Mouse (Mus musculus): ENCODE results near the gene Trim67. TPM values are rescaled to one million over a fixed set of nuclear protein-coding genes. Genes with fewer than 3 reads are reported as not detected.

Gene Trim67
- polyA plus RNA-seq, 1 experiment = 19.4 TPM

DNA sequence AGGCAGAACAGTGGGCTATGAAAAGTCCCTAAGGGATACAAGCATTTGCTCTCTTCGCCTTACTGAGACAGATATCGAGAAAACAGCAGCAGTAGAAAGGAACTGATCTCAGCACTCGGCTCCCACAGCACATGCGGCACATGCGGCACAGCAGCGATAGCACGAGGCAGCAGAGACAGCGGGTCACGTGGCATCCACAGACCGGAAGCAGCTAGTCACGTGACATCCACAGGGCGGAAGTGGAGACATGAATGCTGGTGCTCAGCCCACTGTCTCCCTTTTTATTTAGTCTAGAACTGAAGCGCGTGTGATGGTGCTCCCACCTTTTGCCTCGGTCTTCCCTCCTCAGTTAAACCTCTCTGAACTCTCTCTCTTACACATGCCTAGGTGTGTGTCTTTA lies 9.7 kb upstream of the Trim67 start:
- no peak overlapping the region for H3K27ac ChIP-seq (ENCODE audit: insufficient read depth, low read length)
- H3K4me1 ChIP-seq (ENCODE audit: control insufficient read depth, insufficient read depth, low read length) = peaks cover 16% of the 10 kb centered on the region; the same call in 1 of the 2 replicates
- DNase-seq = no peak
- H3K27me3 ChIP-seq (ENCODE audit: control insufficient read depth, insufficient read depth, low read length) = no peaks in the 10 kb centered on the region
- no peak overlapping the region for H3K4me3 ChIP-seq (replicated peaks; ENCODE audit: insufficient read depth, low read depth, low read length)
- TF ChIP-seq CTCF (IDR thresholded peaks at IDR 0.05; ENCODE audit: borderline replicate concordance, insufficient read depth, low read depth, low read length) (no peak), POLR2A (IDR thresholded peaks at IDR 0.05; ENCODE audit: borderline replicate concordance, insufficient read depth, low read length) (no peak)
- WGBS = 92% methylated on average over 15 of the region's 15 CpGs

DNA sequence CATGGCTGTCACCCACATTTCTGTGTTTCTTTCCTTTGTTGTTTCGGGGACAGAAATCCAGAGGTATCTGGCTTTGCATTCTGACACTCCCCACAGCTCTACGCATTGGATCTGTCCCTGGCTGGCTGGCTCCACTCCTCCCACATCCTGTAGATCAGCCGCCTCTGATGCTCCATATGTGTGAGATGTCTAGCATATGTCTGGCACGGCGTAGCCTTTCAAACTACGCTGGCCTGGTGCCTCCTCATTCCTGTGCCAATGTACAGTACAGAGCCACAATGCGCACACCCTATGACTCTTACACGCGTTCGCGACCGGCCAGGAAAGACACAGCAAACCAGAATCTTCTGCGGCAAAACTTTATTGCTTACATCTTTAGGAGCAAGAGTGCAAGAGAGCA lies 8.3 kb upstream of the Trim67 start:
- Histone ChIP-seq H3K27ac (ENCODE audit: insufficient read depth, low read length) (no peak overlapping the region), H3K4me1 (ENCODE audit: control insufficient read depth, insufficient read depth, low read length) (peaks cover 13% of the 10 kb centered on the region; the same call in 1 of the 2 replicates), H3K27me3 (ENCODE audit: control insufficient read depth, insufficient read depth, low read length) (no peaks in the 10 kb centered on the region), H3K4me3 (replicated peaks; ENCODE audit: insufficient read depth, low read depth, low read length) (no peak overlapping the region)
- DNase-seq = peak in 1 of 2 experiments; percentile 64
- TF ChIP-seq CTCF (IDR thresholded peaks at IDR 0.05; ENCODE audit: borderline replicate concordance, insufficient read depth, low read depth, low read length) (no peak), POLR2A (IDR thresholded peaks at IDR 0.05; ENCODE audit: borderline replicate concordance, insufficient read depth, low read length) (no peak)
- 20% methylated on average over 13 of the region's 13 CpGs for whole genome bisulfite sequencing

DNA sequence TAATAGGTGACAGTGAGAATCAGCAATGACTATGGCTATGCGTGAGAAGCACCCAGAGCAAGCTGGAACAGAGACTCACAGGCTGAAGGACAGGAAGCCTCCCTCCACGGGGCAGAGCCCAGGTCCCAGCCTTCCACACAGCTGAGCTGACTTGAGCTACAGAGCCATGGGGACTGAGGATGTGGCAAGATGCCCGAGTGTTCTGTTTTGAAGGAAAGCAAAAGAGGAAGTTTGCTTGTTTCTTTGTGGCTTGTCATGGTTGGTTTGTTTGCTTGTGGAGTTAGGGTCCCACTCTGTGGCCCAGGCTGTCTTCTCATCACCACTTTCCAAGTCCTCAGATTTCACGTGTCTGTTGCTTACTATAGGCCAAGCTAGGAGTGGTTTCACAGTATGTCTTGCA lies 2.2 kb upstream of the Trim67 start:
- Histone ChIP-seq H3K4me3 (replicated peaks; ENCODE audit: insufficient read depth, low read depth, low read length) (no peak overlapping the region), H3K4me1 (ENCODE audit: control insufficient read depth, insufficient read depth, low read length) (peaks cover 7% of the 10 kb centered on the region), H3K27me3 (ENCODE audit: control insufficient read depth, insufficient read depth, low read length) (no peaks in the 10 kb centered on the region), H3K27ac (ENCODE audit: insufficient read depth, low read length) (no peak overlapping the region)
- DNase-seq = no peak
- WGBS = 85% methylated on average over 4 of the region's 4 CpGs
- TF ChIP-seq CTCF (IDR thresholded peaks at IDR 0.05; ENCODE audit: borderline replicate concordance, insufficient read depth, low read depth, low read length) = no peak
- no peak for TF ChIP-seq POLR2A (IDR thresholded peaks at IDR 0.05; ENCODE audit: borderline replicate concordance, insufficient read depth, low read length)

DNA sequence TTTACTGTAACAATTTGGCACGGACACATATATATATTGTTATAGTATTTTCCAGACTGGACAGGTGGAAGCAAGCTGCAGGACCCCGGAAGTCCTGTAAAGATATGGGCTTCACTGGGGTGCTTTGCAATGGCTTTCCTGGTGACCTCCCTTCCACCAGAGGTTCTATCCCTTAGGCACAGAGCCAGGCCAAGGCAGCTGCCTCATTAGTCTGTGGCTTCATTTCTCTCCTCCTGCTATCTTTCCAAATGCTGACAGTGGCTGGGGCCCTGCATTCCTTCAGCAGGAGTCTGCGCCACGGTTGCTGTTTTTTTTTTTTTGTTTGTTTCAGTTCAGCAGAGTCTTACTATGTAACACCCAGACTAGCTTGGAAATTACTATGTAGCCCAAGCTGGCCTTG lies 1.1 kb upstream of the Trim67 start:
- Histone ChIP-seq H3K27ac (ENCODE audit: insufficient read depth, low read length) (peak overlapping the region; percentile 23; the same call in 1 of the 2 replicates), H3K27me3 (ENCODE audit: control insufficient read depth, insufficient read depth, low read length) (no peaks in the 10 kb centered on the region), H3K4me1 (ENCODE audit: control insufficient read depth, insufficient read depth, low read length) (peaks cover 11% of the 10 kb centered on the region), H3K4me3 (replicated peaks; ENCODE audit: insufficient read depth, low read depth, low read length) (peak overlapping the region; percentile 79)
- WGBS = 35% methylated on average over 4 of the region's 4 CpGs
- DNase-seq = no peak
- no peak for TF ChIP-seq POLR2A (IDR thresholded peaks at IDR 0.05; ENCODE audit: borderline replicate concordance, insufficient read depth, low read length)
- TF ChIP-seq CTCF (IDR thresholded peaks at IDR 0.05; ENCODE audit: borderline replicate concordance, insufficient read depth, low read depth, low read length) = no peak

DNA sequence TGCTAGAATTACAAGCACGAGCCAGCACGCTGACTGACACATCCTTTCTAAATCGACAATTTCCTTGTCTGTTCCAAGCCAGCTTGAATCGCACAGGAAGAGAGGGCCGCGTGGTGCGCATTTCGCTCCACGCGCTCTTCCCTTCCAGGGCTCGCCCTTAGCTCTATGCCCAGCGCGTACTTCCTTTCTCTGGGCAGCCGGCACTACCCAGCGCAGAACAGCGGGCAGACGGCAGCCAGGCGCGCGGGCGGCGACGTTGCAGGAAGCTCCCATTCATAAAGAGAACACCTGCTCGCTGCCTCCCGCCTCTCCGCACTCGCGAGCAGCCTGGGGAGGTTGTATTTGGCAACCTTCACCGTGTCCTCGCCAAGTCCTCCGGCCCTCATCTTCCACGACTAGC lies 706 bp upstream of the Trim67 start:
- H3K27ac ChIP-seq (ENCODE audit: insufficient read depth, low read length) = peak overlapping the region; percentile 23
- peak overlapping the region; percentile 79 for H3K4me3 ChIP-seq (replicated peaks; ENCODE audit: insufficient read depth, low read depth, low read length)
- no peak for TF ChIP-seq CTCF (IDR thresholded peaks at IDR 0.05; ENCODE audit: borderline replicate concordance, insufficient read depth, low read depth, low read length)
- TF ChIP-seq POLR2A (IDR thresholded peaks at IDR 0.05; ENCODE audit: borderline replicate concordance, insufficient read depth, low read length) = no peak
- peaks cover 11% of the 10 kb centered on the region for H3K4me1 ChIP-seq (ENCODE audit: control insufficient read depth, insufficient read depth, low read length)
- 1% methylated on average over 32 of the region's 32 CpGs for WGBS
- no peaks in the 10 kb centered on the region for H3K27me3 ChIP-seq (ENCODE audit: control insufficient read depth, insufficient read depth, low read length)
- DNase-seq = peak; percentile 79 to 80

DNA sequence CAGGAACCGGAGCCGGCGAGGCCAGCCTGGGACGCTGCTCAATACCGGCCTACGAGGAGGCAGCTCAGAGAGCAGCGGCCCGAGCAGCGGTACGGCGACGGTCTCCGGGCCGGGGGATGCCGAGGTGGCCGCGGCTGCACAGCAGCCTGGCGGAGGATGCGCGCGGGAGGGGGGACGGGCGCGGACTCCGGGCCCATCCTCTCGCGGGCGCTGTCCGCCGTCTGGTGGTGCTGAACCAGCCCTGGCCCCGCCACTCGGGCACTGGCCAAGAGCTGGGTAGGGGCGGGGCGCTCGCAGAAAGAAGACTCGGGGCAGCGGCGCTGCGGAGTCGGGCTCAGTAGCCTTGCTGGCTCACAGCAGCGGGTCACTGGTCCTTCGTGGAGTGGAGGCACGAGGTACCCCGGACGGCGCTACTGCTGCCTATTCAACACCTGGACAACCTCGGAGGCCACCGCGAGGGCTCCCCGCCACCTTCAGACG lies 320 bp downstream of the Trim67 start:
- Histone ChIP-seq H3K27me3 (ENCODE audit: control insufficient read depth, insufficient read depth, low read length) (no peaks in the 10 kb centered on the region), H3K4me1 (ENCODE audit: control insufficient read depth, insufficient read depth, low read length) (peaks cover 11% of the 10 kb centered on the region), H3K4me3 (replicated peaks; ENCODE audit: insufficient read depth, low read depth, low read length) (peak overlapping the region; percentile 79), H3K27ac (ENCODE audit: insufficient read depth, low read length) (peak overlapping the region; percentile 15)
- TF ChIP-seq POLR2A (IDR thresholded peaks at IDR 0.05; ENCODE audit: borderline replicate concordance, insufficient read depth, low read length) = 0 out of 2 replicates have a peak, but pooled peaks have one; percentile 43
- TF ChIP-seq CTCF (IDR thresholded peaks at IDR 0.05; ENCODE audit: borderline replicate concordance, insufficient read depth, low read depth, low read length) = no peak
- peak; percentile 83 to 85 for DNase-seq
- under 1% methylated on average over 51 of the region's 51 CpGs for WGBS

DNA sequence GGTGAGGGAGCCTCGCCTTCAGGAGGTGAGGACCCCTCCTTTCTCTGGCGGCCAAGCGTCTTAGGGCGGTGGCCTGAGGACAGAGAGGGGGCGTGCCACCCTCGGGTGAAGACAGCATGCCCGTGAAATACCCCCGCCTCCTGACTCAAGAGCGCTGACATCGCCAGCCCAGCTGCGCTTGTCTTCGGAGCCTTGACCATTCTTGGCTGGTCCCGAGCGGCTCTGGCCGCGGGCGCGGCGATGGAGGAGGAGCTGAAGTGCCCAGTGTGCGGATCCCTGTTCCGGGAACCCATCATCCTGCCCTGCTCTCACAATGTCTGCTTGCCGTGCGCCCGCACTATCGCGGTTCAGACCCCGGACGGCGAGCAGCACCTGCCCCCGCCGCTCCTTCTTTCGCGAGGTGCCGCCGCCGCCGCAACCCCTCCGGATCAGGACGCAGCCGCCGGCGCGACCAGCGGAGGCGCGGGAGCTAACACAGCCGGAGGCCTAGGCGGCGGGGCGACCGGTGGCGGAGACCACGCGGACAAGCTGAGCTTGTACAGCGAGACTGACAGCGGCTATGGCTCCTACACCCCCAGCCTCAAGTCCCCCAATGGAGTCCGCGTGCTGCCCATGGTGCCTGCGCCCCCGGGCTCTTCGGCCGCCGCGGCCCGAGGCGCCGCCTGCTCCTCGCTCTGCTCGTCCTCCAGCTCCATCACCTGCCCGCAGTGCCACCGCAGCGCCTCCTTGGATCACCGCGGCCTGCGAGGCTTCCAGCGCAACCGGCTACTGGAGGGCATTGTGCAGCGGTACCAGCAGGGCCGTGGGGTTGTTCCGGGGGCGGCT lies 981 bp downstream of the Trim67 start:
- Histone ChIP-seq H3K4me3 (replicated peaks; ENCODE audit: insufficient read depth, low read depth, low read length) (peak overlapping the region; percentile 79), H3K27ac (ENCODE audit: insufficient read depth, low read length) (peak overlapping the region; percentile 15), H3K27me3 (ENCODE audit: control insufficient read depth, insufficient read depth, low read length) (no peaks in the 10 kb centered on the region), H3K4me1 (ENCODE audit: control insufficient read depth, insufficient read depth, low read length) (peaks cover 11% of the 10 kb centered on the region)
- peak in 1 of 2 experiments; percentile 62 for DNase-seq
- TF ChIP-seq POLR2A (IDR thresholded peaks at IDR 0.05; ENCODE audit: borderline replicate concordance, insufficient read depth, low read length) = no peak
- TF ChIP-seq CTCF (IDR thresholded peaks at IDR 0.05; ENCODE audit: borderline replicate concordance, insufficient read depth, low read depth, low read length) = no peak
- WGBS = under 1% methylated on average over 81 of the region's 81 CpGs

DNA sequence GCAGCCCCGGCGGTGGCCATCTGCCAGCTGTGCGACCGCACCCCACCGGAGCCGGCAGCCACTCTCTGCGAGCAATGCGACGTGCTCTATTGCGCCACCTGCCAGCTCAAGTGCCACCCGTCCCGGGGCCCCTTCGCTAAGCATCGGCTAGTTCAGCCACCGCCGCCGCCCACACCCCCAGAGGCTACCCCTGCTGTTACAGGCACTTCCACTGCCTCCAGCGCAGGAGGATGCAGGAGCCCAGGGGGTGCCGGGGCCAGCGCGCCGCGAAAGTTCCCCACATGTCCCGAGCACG lies 1.5 kb downstream of the Trim67 start:
- TF ChIP-seq POLR2A (IDR thresholded peaks at IDR 0.05; ENCODE audit: borderline replicate concordance, insufficient read depth, low read length) (peak; percentile 40; the same call in 1 of the 2 replicates), CTCF (IDR thresholded peaks at IDR 0.05; ENCODE audit: borderline replicate concordance, insufficient read depth, low read depth, low read length) (peak; percentile 57)
- Histone ChIP-seq H3K4me1 (ENCODE audit: control insufficient read depth, insufficient read depth, low read length) (peaks cover 11% of the 10 kb centered on the region), H3K27me3 (ENCODE audit: control insufficient read depth, insufficient read depth, low read length) (no peaks in the 10 kb centered on the region), H3K4me3 (replicated peaks; ENCODE audit: insufficient read depth, low read depth, low read length) (peak overlapping the region; percentile 79), H3K27ac (ENCODE audit: insufficient read depth, low read length) (peak overlapping the region; percentile 15; the same call in 1 of the 2 replicates)
- under 1% methylated on average over 25 of the region's 25 CpGs for WGBS
- peak; percentile 87 to 94 for DNase-seq
